Mouse (Mus musculus) stomach, embryonic 14.5 days (tissue): ENCODE measurements around the gene Gm21969. TPM values are rescaled to one million over a fixed set of nuclear protein-coding genes. Genes with fewer than 3 reads are reported as not detected.
A peak's percentile ranks its signal among the peaks of the same experiment; 100 is the strongest.

Source experiments
- ATAC-seq: fragments of 200-750 bp; cut with Nextera tagmentation; 2 replicates; pipeline ENCODE4 v1.8.0; 2017; ENCODE audit warnings: low read depth, moderate TSS enrichment; ENCODE audit not compliant: insufficient number of reproducible peaks, insufficient read depth, low FRiP score
- H3K27ac ChIP-seq: fragments of 300-500 bp; sonication (generic); 2 replicates; pipeline ENCODE4 v1.5.1; 2014; ENCODE audit warnings: mild to moderate bottlenecking, low read length, moderate library complexity, mixed read lengths
- H3K27me3 ChIP-seq: fragments of 300-500 bp; sonication (generic); 2 replicates; pipeline ENCODE4 v1.6.1; 2014; ENCODE audit warnings: low read length, control low read depth, mixed read lengths; ENCODE audit not compliant: control insufficient read depth, insufficient read depth
- H3K36me3 ChIP-seq: fragments of 300-500 bp; sonication (generic); 2 replicates; pipeline ENCODE4 v1.6.1; 2014; ENCODE audit warnings: mild to moderate bottlenecking, control low read depth, low read length, moderate library complexity, mixed read lengths; ENCODE audit not compliant: control insufficient read depth, insufficient read depth
- H3K4me1 ChIP-seq: fragments of 300-500 bp; sonication (generic); 2 replicates; pipeline ENCODE4 v1.6.1; 2014; ENCODE audit warnings: low read length, control low read depth, mixed read lengths; ENCODE audit not compliant: control insufficient read depth, insufficient read depth
- H3K4me2 ChIP-seq: fragments of 300-500 bp; sonication (generic); replicated peaks from 2 replicates; pipeline ENCODE4 v1.6.1; 2014; ENCODE audit warnings: low read depth, low read length, control low read depth
- H3K4me3 ChIP-seq: fragments of 300-500 bp; sonication (generic); 2 replicates; pipeline ENCODE4 v1.5.1; 2014; ENCODE audit warnings: low read depth, low read length, control low read depth
- H3K9ac ChIP-seq: fragments of 300-500 bp; sonication (generic); replicated peaks from 2 replicates; pipeline ENCODE4 v1.6.1; 2014; ENCODE audit warnings: low read depth, mild to moderate bottlenecking, control low read depth, low read length, moderate library complexity, mixed read lengths
- H3K9me3 ChIP-seq: fragments of 300-500 bp; sonication (generic); 2 replicates; pipeline ENCODE4 v1.6.1; 2016; ENCODE audit warnings: low read depth, low read length, control low read depth; ENCODE audit not compliant: control insufficient read depth
- WGBS: fragments of 180-500 bp; shearing (Covaris S2); extraction: QIAGEN DNeasy Blood & Tissue Kit; methylation state at CpG from one replicate; pipeline ENCODE4 v1.1.7; 2014; 5-methylcytosine and 5-hydroxymethylcytosine counted together
- polyA plus RNA-seq: library from polyadenylated mRNA; unstranded; fragments of >200 nt; fragmentation: Nextera tagmentation; extraction: Ambion mirVana; gene quantifications from 2 replicates; pipeline ENCODE4 v1.2.1, GENCODE M21; 2014

The Gm21969 gene
- polyA plus RNA-seq, 1 experiment from 2014 or later: not detected

- Histone ChIP-seq H3K36me3 (no peaks in the 10 kb centered on the region), H3K4me2 (peak overlapping the region; percentile 30), H3K27ac (peak overlapping the region; percentile 91), H3K9me3 (no peaks in the 10 kb centered on the region), H3K4me1 (peaks cover 73% of the 10 kb centered on the region), H3K4me3 (no peak overlapping the region), H3K27me3 (no peaks in the 10 kb centered on the region), H3K9ac (no peak overlapping the region; the same call in 1 of the 2 replicates)
- WGBS: 5% methylated on average over 6 of the region's 6 CpGs
- peak; percentile 54 for ATAC-seq
Observed at GRCm38 (mm10) chr4:139581427-139582051, 21.4 kb upstream of the Gm21969 start.

DNA sequence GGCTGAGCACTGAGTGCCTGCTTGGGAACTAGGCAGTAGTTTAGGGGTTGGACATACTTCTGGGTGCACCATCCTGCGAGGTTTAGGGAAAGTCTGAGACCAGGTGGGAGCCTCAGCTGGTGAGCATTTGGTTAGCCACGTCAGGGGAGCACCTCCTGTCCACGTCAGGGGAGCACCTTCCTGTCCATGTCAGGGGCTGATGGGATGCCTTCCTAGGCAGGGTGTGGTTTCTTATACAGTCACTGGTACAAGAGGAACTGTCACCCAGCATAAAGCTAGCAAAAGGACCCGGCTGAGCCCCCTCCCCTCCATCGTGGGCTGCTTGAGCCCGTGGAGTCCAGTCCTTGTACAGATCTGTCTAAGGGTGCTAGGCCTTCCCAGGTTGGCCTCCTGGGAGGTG is 20.6 kb upstream of the Gm21969 start:
- H3K36me3 ChIP-seq: no peaks in the 10 kb centered on the region
- 69% methylated on average over 6 of the region's 6 CpGs for WGBS

DNA sequence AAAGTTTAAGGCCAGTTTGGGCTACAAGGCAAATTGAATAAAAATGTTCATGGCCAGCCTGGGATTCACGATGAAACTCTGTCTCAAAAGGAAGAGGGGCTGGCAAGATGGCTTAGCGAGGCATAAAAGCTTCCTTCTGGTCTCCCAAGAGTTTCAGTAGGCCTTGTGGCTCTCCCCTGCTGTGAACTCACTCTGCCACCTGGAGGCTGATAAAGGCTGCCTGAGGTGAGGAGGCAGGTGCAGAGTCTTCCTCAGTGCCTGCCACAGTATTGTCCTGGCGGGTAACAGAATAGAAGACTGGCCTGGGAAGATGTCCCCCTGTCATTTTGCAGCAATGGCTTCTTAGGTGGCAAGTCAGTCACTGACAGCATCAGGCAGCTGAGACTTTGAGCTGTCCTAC is 20.1 kb upstream of the Gm21969 start:
- WGBS: 51% methylated on average over 3 of the region's 3 CpGs

More for the DNA sequence above, 20.6 kb upstream of the Gm21969 start:
- Histone ChIP-seq H3K4me2 (no peak overlapping the region), H3K9ac (no peak overlapping the region), H3K27me3 (no peaks in the 10 kb centered on the region), H3K4me1 (peaks cover 65% of the 10 kb centered on the region), H3K9me3 (no peaks in the 10 kb centered on the region), H3K4me3 (no peak overlapping the region), H3K27ac (peak overlapping the region; percentile 91; the same call in 1 of the 2 replicates)
- no peak for ATAC-seq

GRCm38 (mm10) chr4:139583629-139584245 is 19.2 kb upstream of the Gm21969 start:
- no peak for ATAC-seq
- Histone ChIP-seq H3K27ac (no peak overlapping the region), H3K27me3 (no peaks in the 10 kb centered on the region), H3K9me3 (no peaks in the 10 kb centered on the region), H3K4me3 (no peak overlapping the region), H3K9ac (no peak overlapping the region), H3K4me1 (peaks cover 55% of the 10 kb centered on the region), H3K4me2 (no peak overlapping the region), H3K36me3 (no peaks in the 10 kb centered on the region)
- 79% methylated on average over 11 of the region's 11 CpGs for WGBS

More for the DNA sequence above, 20.1 kb upstream of the Gm21969 start:
- H3K9me3 ChIP-seq: no peaks in the 10 kb centered on the region
- H3K4me2 ChIP-seq: no peak overlapping the region
- no peak overlapping the region for H3K9ac ChIP-seq
- no peak for ATAC-seq
- no peaks in the 10 kb centered on the region for H3K27me3 ChIP-seq
- no peaks in the 10 kb centered on the region for H3K36me3 ChIP-seq
- H3K4me1 ChIP-seq: peaks cover 64% of the 10 kb centered on the region
- H3K27ac ChIP-seq: no peak overlapping the region
- no peak overlapping the region for H3K4me3 ChIP-seq

- Histone ChIP-seq H3K36me3 (no peaks in the 10 kb centered on the region), H3K9me3 (no peaks in the 10 kb centered on the region), H3K9ac (no peak overlapping the region), H3K4me2 (no peak overlapping the region), H3K4me1 (peaks cover 46% of the 10 kb centered on the region), H3K27ac (0 out of 2 replicates have a peak overlapping the region, but pooled peaks have one; percentile 10), H3K4me3 (no peak overlapping the region), H3K27me3 (no peaks in the 10 kb centered on the region)
- WGBS: 82% methylated on average over 11 of the region's 11 CpGs
- no peak for ATAC-seq
Observed at GRCm38 (mm10) chr4:139584704-139585103, 18.3 kb upstream of the Gm21969 start.

DNA sequence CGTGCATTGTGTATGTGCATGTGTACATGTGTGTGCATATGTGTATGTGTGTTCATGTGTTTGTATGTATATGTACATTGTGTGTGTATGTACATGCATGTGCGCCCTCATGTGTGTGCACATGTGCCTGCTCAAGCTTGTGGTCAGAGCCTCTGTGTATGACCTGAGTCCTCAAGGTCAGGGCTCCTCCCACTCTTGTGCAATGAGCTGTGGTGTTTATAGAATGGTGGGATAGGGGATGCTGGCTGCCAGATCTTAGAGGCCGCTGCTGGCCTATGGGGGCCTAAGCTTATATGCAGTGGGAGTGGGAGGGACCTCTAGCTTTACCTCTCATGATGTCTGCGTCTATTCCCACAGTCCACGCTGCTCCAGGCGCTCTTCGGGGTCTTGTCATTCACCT is 17.3 kb upstream of the Gm21969 start:
- Histone ChIP-seq H3K4me2 (no peak overlapping the region), H3K4me3 (no peak overlapping the region), H3K27me3 (no peaks in the 10 kb centered on the region), H3K27ac (no peak overlapping the region), H3K9me3 (no peaks in the 10 kb centered on the region), H3K4me1 (peaks cover 42% of the 10 kb centered on the region), H3K9ac (no peak overlapping the region), H3K36me3 (no peaks in the 10 kb centered on the region)
- 74% methylated on average over 7 of the region's 7 CpGs for WGBS
- ATAC-seq: no peak

DNA sequence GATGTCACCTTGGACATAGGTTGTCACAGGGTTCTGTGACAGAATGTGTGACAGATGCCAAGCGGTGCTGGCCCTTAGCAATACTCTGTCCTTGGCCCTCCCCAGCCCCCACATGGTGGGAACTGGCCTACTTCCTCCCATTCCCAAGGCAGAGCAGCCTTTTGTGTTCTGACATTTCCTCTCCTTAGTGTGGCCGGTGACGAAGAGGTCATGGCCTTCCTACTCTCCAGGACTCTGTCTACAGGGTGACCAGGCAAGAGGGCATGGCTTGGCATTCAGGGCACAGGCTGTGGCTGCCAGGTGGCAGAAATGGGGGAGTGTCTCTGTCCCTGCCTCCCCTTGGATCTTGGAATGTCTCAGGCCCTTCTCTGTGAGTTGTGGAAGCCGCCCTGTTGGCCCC is 15.6 kb upstream of the Gm21969 start:
- Histone ChIP-seq H3K9me3 (no peaks in the 10 kb centered on the region), H3K4me3 (no peak overlapping the region), H3K4me1 (peaks cover 25% of the 10 kb centered on the region; the same call in 1 of the 2 replicates), H3K36me3 (no peaks in the 10 kb centered on the region), H3K27me3 (no peaks in the 10 kb centered on the region), H3K9ac (no peak overlapping the region), H3K27ac (0 out of 2 replicates have a peak overlapping the region, but pooled peaks have one; percentile 6), H3K4me2 (no peak overlapping the region)
- WGBS: 79% methylated on average over 4 of the region's 4 CpGs
- no peak for ATAC-seq

DNA sequence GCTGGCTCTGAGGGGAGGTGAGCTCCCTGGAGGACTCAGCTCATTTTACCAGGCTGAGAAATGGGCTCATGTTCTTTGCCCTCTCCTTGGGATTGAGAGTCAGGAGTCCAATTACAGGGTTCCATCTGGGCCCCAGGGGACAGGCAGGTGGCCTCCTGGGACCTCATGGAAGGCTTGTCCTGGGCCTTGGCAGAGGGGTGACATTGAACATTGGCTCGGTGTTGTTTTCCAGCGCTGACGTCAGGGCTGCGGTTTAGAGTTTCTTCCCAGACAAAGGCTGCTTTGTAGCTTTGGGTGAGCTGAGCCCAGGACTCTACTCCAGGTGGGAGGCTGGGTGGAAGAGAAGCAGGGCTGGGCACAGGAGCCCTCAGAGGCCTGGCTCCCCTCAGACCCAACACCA is 15.2 kb upstream of the Gm21969 start:
- Histone ChIP-seq H3K27me3 (no peaks in the 10 kb centered on the region), H3K4me1 (peaks cover 23% of the 10 kb centered on the region; the same call in 1 of the 2 replicates), H3K4me2 (no peak overlapping the region), H3K9ac (no peak overlapping the region), H3K36me3 (no peaks in the 10 kb centered on the region), H3K27ac (no peak overlapping the region), H3K4me3 (no peak overlapping the region), H3K9me3 (no peaks in the 10 kb centered on the region)
- no peak for ATAC-seq
- WGBS: 88% methylated on average over 4 of the region's 4 CpGs
